Mouse (Mus musculus) lung, adult 2 months (tissue): ENCODE data around the gene Ppp3r1.

Source experiments
- CTCF ChIP-seq: fragments of 200-500 bp; IDR thresholded peaks from 2 replicates; pipeline ENCODE4 v1.5.1; 2011; ENCODE audit warnings: mild to moderate bottlenecking, low read length, control low read depth; ENCODE audit not compliant: insufficient read depth
- POLR2A ChIP-seq: fragments of 200-500 bp; IDR thresholded peaks from 2 replicates; pipeline ENCODE4 v1.6.1; 2011; ENCODE audit warnings: low read depth, mild to moderate bottlenecking, control low read depth, low read length, borderline replicate concordance; ENCODE audit errors: extremely low read depth

DNA sequence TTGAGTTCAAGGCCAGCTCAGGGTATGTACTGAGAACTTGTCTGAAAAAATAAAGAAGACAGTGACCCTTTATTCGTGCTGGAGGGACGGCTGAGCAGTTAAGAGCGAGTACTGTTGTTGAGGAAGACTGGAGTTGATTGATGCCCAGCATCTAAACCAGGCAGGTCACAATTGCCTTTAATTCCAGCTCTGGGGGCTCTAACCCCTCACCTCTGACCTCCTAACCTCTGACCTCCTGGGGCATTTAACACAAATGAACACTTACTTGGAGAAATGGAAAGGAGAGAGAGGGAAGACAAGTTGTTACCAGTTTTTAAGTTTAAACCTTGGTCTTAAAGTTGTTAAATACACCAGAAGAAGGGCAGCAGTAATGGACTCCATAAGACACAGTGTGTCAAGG, 29.7 kb downstream of the Ppp3r1 start:
- TF ChIP-seq POLR2A = no peak
- TF ChIP-seq CTCF = no peak
